Mouse (Mus musculus) intestine, postnatal 0 days (tissue): Measurements from ENCODE around the gene B4galnt2. TPM values are rescaled to one million over a fixed set of nuclear protein-coding genes. Genes with fewer than 3 reads are reported as not detected.

Experiments
- ATAC-seq: fragments of 200-750 bp; cut with Nextera tagmentation; 2 replicates; pipeline ENCODE4 v1.8.0; 2017; ENCODE audit warnings: mild to moderate bottlenecking, moderate TSS enrichment, moderate library complexity
- H3K27ac ChIP-seq: fragments of 300-500 bp; sonication (generic); 2 replicates; pipeline ENCODE4 v1.5.1; 2014; ENCODE audit warnings: mild to moderate bottlenecking, low read depth, low read length, moderate library complexity
- H3K27me3 ChIP-seq: fragments of 300-500 bp; sonication (generic); replicated peaks from 2 replicates; pipeline ENCODE4 v1.6.1; 2014; ENCODE audit warnings: low read length, mixed read lengths; ENCODE audit not compliant: control insufficient read depth, insufficient read depth
- H3K36me3 ChIP-seq: fragments of 300-500 bp; sonication (generic); 2 replicates; pipeline ENCODE4 v1.6.1; 2014; ENCODE audit warnings: mild to moderate bottlenecking, moderate library complexity; ENCODE audit not compliant: control insufficient read depth, insufficient read depth
- H3K4me1 ChIP-seq: fragments of 300-500 bp; sonication (generic); replicated peaks from 2 replicates; pipeline ENCODE4 v1.6.1; 2014; ENCODE audit warnings: antibody characterized with exemption, low read length, mixed read lengths; ENCODE audit not compliant: control insufficient read depth, insufficient read depth
- H3K4me2 ChIP-seq: fragments of 300-500 bp; sonication (generic); replicated peaks from 2 replicates; pipeline ENCODE4 v1.6.1; 2014; ENCODE audit warnings: low read depth, mild to moderate bottlenecking, moderate library complexity
- H3K4me3 ChIP-seq: fragments of 300-500 bp; sonication (generic); 2 replicates; pipeline ENCODE4 v1.5.1; 2014; ENCODE audit warnings: low read depth, low read length
- H3K9ac ChIP-seq: fragments of 300-500 bp; sonication (generic); 2 replicates; pipeline ENCODE4 v1.6.1; 2014; ENCODE audit warnings: mild to moderate bottlenecking, low read depth, low read length
- H3K9me3 ChIP-seq: fragments of 300-500 bp; sonication (generic); 2 replicates; pipeline ENCODE4 v1.6.1; 2016; ENCODE audit warnings: mixed run types; ENCODE audit not compliant: control insufficient read depth
- CTCF ChIP-seq: sonication (generic); IDR thresholded peaks from 2 replicates; pipeline ENCODE4 v1.5.1; 2016; ENCODE audit warnings: low read depth, mild to moderate bottlenecking, control low read depth, antibody characterized with exemption, moderate library complexity
- WGBS: fragments of 180-500 bp; shearing (Covaris S2); extraction: QIAGEN DNeasy Blood & Tissue Kit; methylation state at CpG from one replicate; pipeline ENCODE4 v1.1.7; 2014; 5-methylcytosine and 5-hydroxymethylcytosine counted together
- polyA plus RNA-seq: library from polyadenylated mRNA; unstranded; fragments of >200 nt; fragmentation: Nextera tagmentation; extraction: Ambion mirVana; gene quantifications from 2 replicates; pipeline ENCODE4 v1.2.1, GENCODE M21; 2015

Gene B4galnt2
- polyA plus RNA-seq, 1 experiment from 2014 or later: 21.1 TPM

DNA sequence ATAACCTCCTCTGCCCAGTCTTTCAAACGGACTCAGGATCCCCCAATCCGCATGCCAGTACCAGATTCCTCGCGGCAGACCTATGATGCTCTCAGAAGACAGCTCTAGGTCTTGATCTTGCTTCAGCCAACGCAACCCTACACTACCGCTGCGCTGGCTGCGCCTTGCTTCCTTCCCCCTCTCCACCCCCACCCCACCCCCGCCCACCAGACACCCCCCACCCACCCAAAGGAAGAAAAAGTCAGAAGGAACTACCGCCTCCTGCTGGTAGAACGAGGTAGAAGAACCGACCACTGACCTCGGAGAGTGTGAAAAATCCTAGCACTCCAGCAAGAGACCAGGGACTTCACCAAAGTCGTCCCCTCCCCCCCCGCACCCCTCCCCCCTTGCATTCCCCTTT, 83.0 kb downstream of the B4galnt2 start:
- peak; percentile 48 for TF ChIP-seq CTCF
- WGBS: 33% methylated on average over 15 of the region's 15 CpGs
- Histone ChIP-seq H3K4me2 (peak overlapping the region; percentile 60), H3K4me1 (peaks cover 19% of the 10 kb centered on the region; the same call in 1 of the 2 replicates), H3K27ac (no peak overlapping the region), H3K4me3 (peak overlapping the region; percentile 34; the same call in 1 of the 2 replicates), H3K36me3 (peaks cover 7% of the 10 kb centered on the region; the same call in 1 of the 2 replicates), H3K27me3 (peaks cover 46% of the 10 kb centered on the region), H3K9ac (no peak overlapping the region), H3K9me3 (no peaks in the 10 kb centered on the region)
- ATAC-seq: no peak

DNA sequence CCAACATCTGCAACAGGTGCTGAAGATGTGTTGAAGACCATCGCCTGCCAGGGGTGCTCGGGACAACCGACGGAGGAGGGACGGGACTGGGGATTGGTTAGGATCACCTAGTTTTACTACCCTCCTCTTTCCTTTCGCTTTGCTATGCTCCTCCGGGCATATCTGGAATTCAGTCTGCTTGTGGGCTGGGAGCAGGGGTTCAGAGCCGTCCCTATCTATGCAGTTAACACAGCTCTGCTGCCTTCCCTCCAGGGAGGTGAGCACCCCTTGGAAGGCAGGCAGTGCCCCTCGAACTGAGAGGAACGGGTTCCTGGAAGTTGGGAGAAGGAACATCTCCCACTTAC, 83.4 kb downstream of the B4galnt2 start:
- Histone ChIP-seq H3K36me3 (peaks cover 7% of the 10 kb centered on the region; the same call in 1 of the 2 replicates), H3K27ac (no peak overlapping the region), H3K9ac (no peak overlapping the region; the same call in 1 of the 2 replicates)

DNA sequence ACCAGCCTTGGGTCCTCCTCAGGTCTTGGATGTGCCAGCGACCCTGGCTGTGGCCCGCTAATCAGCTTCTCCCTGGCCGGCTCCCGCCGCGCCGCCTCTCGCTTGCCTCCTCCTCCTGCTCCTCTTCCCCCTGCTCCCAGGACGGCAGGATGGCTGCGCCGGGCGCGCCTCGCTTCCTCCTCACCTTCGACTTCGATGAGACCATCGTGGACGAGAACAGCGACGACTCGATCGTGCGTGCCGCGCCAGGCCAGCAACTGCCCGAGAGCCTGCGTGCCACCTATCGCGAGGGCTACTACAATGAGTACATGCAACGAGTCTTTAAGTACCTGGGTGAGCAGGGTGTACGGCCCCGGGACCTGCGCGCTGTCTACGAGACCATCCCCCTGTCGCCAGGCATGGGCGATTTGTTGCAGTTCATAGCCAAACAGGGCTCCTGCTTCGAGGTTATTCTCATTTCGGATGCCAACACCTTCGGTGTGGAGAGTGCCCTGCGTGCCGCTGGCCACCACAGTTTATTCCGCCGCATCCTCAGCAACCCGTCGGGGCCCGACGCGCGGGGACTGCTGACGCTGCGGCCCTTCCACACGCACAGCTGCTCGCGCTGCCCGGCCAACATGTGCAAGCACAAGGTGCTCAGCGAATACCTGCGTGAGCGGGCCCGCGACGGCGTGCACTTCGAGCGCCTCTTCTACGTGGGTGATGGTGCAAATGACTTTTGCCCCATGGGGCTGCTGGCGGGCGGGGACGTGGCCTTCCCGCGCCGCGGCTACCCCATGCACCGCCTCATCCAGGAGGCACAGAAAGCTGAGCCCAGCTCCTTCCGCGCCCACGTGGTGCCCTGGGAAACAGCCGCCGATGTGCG, 84.0 kb downstream of the B4galnt2 start:
- Histone ChIP-seq H3K27me3 (peaks cover 46% of the 10 kb centered on the region), H3K4me2 (peak overlapping the region; percentile 60), H3K9ac (peak overlapping the region; percentile 26; the same call in 1 of the 2 replicates), H3K36me3 (peaks cover 7% of the 10 kb centered on the region; the same call in 1 of the 2 replicates), H3K4me1 (peaks cover 9% of the 10 kb centered on the region; the same call in 1 of the 2 replicates), H3K9me3 (no peaks in the 10 kb centered on the region), H3K4me3 (peak overlapping the region; percentile 34), H3K27ac (no peak overlapping the region)
- ATAC-seq: 0 out of 2 replicates have a peak, but pooled peaks have one; percentile 14
- 9% methylated on average over 80 of the region's 80 CpGs for WGBS
- no peak for TF ChIP-seq CTCF

More for the DNA sequence above, 83.4 kb downstream of the B4galnt2 start:
- WGBS: 24% methylated on average over 10 of the region's 10 CpGs
- H3K9me3 ChIP-seq: no peaks in the 10 kb centered on the region
- peaks cover 15% of the 10 kb centered on the region; the same call in 1 of the 2 replicates for H3K4me1 ChIP-seq
- no peak for TF ChIP-seq CTCF
- H3K27me3 ChIP-seq: peaks cover 46% of the 10 kb centered on the region
- H3K4me3 ChIP-seq: peak overlapping the region; percentile 34
- peak overlapping the region; percentile 60 for H3K4me2 ChIP-seq
- no peak for ATAC-seq

DNA sequence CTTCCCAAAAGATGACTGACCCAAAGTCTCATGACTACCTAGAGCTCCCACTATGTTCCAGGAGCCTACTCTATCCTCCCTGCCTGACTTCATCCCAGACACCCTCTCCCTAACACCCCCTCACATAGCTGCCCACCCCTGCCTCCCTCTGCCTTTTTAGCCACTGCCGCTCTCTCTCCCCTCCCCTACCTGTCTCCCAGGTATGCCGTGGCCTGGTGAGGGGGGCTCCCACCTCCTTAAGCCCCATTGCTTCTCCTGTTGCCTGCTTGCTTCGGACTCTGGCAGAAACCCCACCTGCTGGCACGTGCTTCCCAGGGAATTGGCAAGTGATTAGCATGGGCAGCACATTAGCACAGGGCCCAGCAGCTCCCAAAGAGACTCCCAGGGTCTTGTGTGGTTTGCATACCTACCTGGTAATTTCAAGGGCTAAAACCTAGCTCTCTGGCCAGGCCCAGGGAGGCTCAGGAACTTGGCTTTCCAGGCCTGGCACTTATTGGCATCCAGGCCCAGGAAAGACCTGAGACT, 85.1 kb downstream of the B4galnt2 start:
- 66% methylated on average over 4 of the region's 4 CpGs for WGBS
- H3K4me3 ChIP-seq: no peak overlapping the region
- no peaks in the 10 kb centered on the region for H3K9me3 ChIP-seq
- H3K4me2 ChIP-seq: no peak overlapping the region
- ATAC-seq: no peak
- H3K36me3 ChIP-seq: peaks cover 7% of the 10 kb centered on the region; the same call in 1 of the 2 replicates
- TF ChIP-seq CTCF: no peak
- peaks cover 46% of the 10 kb centered on the region for H3K27me3 ChIP-seq
- H3K9ac ChIP-seq: no peak overlapping the region
- H3K4me1 ChIP-seq: 0 out of 2 replicates have a peak, but pooled peaks cover 8% of the 10 kb centered on the region
- H3K27ac ChIP-seq: no peak overlapping the region

DNA sequence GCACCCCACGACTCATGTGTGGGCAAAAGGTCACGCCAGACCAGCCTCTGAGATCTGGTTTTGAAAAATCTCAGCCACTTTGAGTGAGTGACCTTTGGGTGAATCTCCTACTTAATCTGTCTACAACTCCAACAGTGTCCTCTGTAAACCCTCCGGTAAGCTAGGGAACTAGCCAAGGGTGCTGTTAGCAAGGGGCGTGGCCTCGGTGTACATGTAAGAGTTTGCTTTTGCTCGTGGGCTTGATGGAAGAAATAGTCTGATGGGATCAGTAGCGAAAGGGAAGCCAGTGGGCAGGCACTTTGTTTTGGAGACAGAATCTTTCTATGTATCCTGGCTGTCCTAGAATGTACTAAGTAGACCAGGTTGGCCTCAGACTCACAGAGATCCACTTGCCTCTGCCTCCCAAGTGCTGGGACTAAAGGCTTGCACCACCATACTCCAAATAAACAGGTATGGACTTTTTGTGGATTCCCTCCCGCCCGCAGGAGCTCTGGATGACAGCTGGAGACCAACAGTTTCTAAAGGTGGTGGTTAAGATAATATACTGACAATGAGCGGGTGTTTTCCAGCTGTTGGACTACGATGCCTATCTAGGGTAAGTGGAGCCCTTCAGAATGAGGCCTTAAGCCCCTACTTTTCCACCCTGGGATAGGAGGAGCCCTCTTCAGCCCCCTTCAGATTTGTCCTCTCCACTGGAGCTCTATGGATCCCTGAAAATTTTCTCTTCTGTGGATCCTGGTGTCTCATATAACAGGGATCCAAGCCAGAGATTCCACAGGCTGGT, 86.3 kb downstream of the B4galnt2 start:
- Histone ChIP-seq H3K4me1 (0 out of 2 replicates have a peak, but pooled peaks cover 3% of the 10 kb centered on the region), H3K4me2 (no peak overlapping the region), H3K9ac (no peak overlapping the region), H3K36me3 (peaks cover 7% of the 10 kb centered on the region; the same call in 1 of the 2 replicates), H3K4me3 (no peak overlapping the region), H3K27me3 (peaks cover 41% of the 10 kb centered on the region), H3K27ac (no peak overlapping the region), H3K9me3 (no peaks in the 10 kb centered on the region)
- no peak for ATAC-seq
- 72% methylated on average over 11 of the region's 11 CpGs for WGBS
- TF ChIP-seq CTCF: no peak
